Mouse (Mus musculus) kidney, postnatal 0 days (tissue): Measurements from ENCODE around the gene Mybpc2. TPM values are rescaled to one million over a fixed set of nuclear protein-coding genes. Genes with fewer than 3 reads are reported as not detected.
A peak's percentile ranks its signal among the peaks of the same experiment; 100 is the strongest.

Source experiments
- ATAC-seq: fragments of 200-750 bp; cut with Nextera tagmentation; replicated peaks from 2 replicates; pipeline ENCODE4 v1.8.0; 2017; ENCODE audit warnings: low read depth, moderate number of reproducible peaks, moderate TSS enrichment, moderate library complexity; ENCODE audit not compliant: low FRiP score
- DNase-seq: peaks from one replicate; pipeline ENCODE4 v3.0.0-alpha.2; 2016; ENCODE audit warnings: low spot score
- H3K27ac ChIP-seq: fragments of 300-500 bp; sonication (generic); 2 replicates; pipeline ENCODE4 v1.5.1; 2014; ENCODE audit warnings: mild to moderate bottlenecking
- H3K27me3 ChIP-seq: fragments of 300-500 bp; sonication (generic); 2 replicates; pipeline ENCODE4 v1.6.1; 2014; ENCODE audit warnings: low read length, mixed read lengths; ENCODE audit not compliant: insufficient read depth
- H3K36me3 ChIP-seq: fragments of 300-500 bp; sonication (generic); 2 replicates; pipeline ENCODE4 v1.6.1; 2014; ENCODE audit warnings: low read length, mixed read lengths; ENCODE audit not compliant: insufficient read depth
- H3K4me1 ChIP-seq: fragments of 300-500 bp; sonication (generic); replicated peaks from 2 replicates; pipeline ENCODE4 v1.6.1; 2014; ENCODE audit warnings: antibody characterized with exemption, low read length, mixed read lengths; ENCODE audit not compliant: insufficient read depth
- H3K4me2 ChIP-seq: fragments of 300-500 bp; sonication (generic); 2 replicates; pipeline ENCODE4 v1.6.1; 2014; ENCODE audit warnings: mild to moderate bottlenecking, low read length, moderate library complexity, mixed read lengths
- H3K4me3 ChIP-seq: fragments of 300-500 bp; sonication (generic); replicated peaks from 2 replicates; pipeline ENCODE4 v1.5.1; 2014; ENCODE audit warnings: low read depth, low read length
- H3K9ac ChIP-seq: fragments of 300-500 bp; sonication (generic); 2 replicates; pipeline ENCODE4 v1.6.1; 2014; ENCODE audit warnings: low read depth, low read length
- H3K9me3 ChIP-seq: fragments of 300-500 bp; sonication (generic); replicated peaks from 2 replicates; pipeline ENCODE4 v1.6.1; 2016; ENCODE audit warnings: low read length, inconsistent platforms, mixed read lengths
- CTCF ChIP-seq: IDR thresholded peaks from 2 replicates; pipeline ENCODE4 v1.5.1; 2016; ENCODE audit warnings: antibody characterized with exemption, low read depth, mild to moderate bottlenecking, moderate library complexity
- WGBS: fragments of 180-500 bp; shearing (Covaris S2); extraction: QIAGEN DNeasy Blood & Tissue Kit; methylation state at CpG from one replicate; pipeline ENCODE4 v1.1.7; 2014; 5-methylcytosine and 5-hydroxymethylcytosine counted together
- polyA plus RNA-seq: library from polyadenylated mRNA; unstranded; fragments of >200 nt; fragmentation: Nextera tagmentation; extraction: Ambion mirVana; gene quantifications from 2 replicates; pipeline ENCODE4 v1.2.1, GENCODE M21; 2015

The Mybpc2 gene
- polyA plus RNA-seq, 1 experiment from 2014 or later = 0.08 TPM

DNA sequence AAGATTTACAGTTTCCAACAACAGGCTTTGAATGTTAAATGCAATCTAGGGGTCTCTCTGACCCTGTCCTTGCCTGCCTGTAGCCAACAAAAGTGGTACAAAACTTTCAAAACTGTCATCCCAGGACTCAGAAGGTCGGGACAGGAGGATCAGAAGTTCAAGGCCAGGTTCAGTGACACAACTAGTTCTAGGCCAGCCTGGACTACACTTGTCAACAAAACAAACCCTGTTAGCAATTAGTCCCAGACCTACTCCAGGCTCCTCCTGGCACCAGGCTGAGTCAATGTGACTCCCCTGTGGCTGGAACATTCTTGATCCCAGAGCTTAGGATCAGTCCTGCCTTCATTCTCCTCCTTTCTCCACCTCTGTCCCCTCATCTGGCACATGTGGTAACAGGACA, 25.5 kb downstream of the Mybpc2 start:
- Histone ChIP-seq H3K36me3 (no peaks in the 10 kb centered on the region), H3K9ac (no peak overlapping the region), H3K4me3 (no peak overlapping the region), H3K4me1 (peaks cover 8% of the 10 kb centered on the region; the same call in 1 of the 2 replicates), H3K27ac (no peak overlapping the region), H3K9me3 (no peaks in the 10 kb centered on the region), H3K4me2 (no peak overlapping the region), H3K27me3 (no peaks in the 10 kb centered on the region)
- ATAC-seq = no peak
- no peak for DNase-seq
- 55% methylated on average over 1 of the region's 1 CpGs for WGBS
- no peak for TF ChIP-seq CTCF

- H3K9ac ChIP-seq = no peak overlapping the region
- peak overlapping the region; percentile 92 for H3K4me2 ChIP-seq
- no peak for TF ChIP-seq CTCF
- DNase-seq (no peak), ATAC-seq (no peak)
- no peak overlapping the region for H3K27ac ChIP-seq
- H3K4me1 ChIP-seq = peaks cover 8% of the 10 kb centered on the region; the same call in 1 of the 2 replicates
- 86% methylated on average over 10 of the region's 10 CpGs for WGBS
- no peaks in the 10 kb centered on the region for H3K9me3 ChIP-seq
- H3K27me3 ChIP-seq = no peaks in the 10 kb centered on the region
- no peak overlapping the region for H3K4me3 ChIP-seq
- peaks cover 10% of the 10 kb centered on the region; the same call in 1 of the 2 replicates for H3K36me3 ChIP-seq
Observed at GRCm38 (mm10) chr7:44497361-44498055, 26.9 kb downstream of the Mybpc2 start.

GRCm38 (mm10) chr7:44496771-44497109, 27.7 kb downstream of the Mybpc2 start:
- ATAC-seq (no peak), DNase-seq (no peak)
- Histone ChIP-seq H3K4me2 (peak overlapping the region; percentile 92), H3K9ac (peak overlapping the region; percentile 82), H3K4me1 (peaks cover 8% of the 10 kb centered on the region; the same call in 1 of the 2 replicates), H3K27ac (peak overlapping the region; percentile 94), H3K36me3 (peaks cover 17% of the 10 kb centered on the region), H3K9me3 (no peaks in the 10 kb centered on the region), H3K4me3 (peak overlapping the region; percentile 82), H3K27me3 (no peaks in the 10 kb centered on the region)
- peak; percentile 40 for TF ChIP-seq CTCF
- WGBS = under 1% methylated on average over 26 of the region's 26 CpGs

- Histone ChIP-seq H3K27me3 (no peaks in the 10 kb centered on the region), H3K4me2 (peak within 1 kb of the TSS; percentile 92), H3K4me3 (peak within 1 kb of the TSS; percentile 82), H3K27ac (peak within 1 kb of the TSS; percentile 94), H3K9me3 (no peaks in the 10 kb centered on the region), H3K36me3 (peaks cover 23% of the 10 kb centered on the region), H3K4me1 (peaks cover 8% of the 10 kb centered on the region; the same call in 1 of the 2 replicates), H3K9ac (peak within 1 kb of the TSS; percentile 82)
- WGBS = 1% methylated on average over 56 of the region's 58 CpGs
- DNase-seq (peak; percentile 98), ATAC-seq (peak; percentile 97)
- peak; percentile 13; the same call in 1 of the 2 replicates for TF ChIP-seq CTCF
Observed at GRCm38 (mm10) chr7:44495992-44496770, 28.3 kb downstream of the Mybpc2 start, which contains the start of the genes Emc10 and Fam71e1. Emc10 (minus strand) TSS chr7:44496529. Fam71e1 (plus strand) TSS chr7:44496581.

DNA sequence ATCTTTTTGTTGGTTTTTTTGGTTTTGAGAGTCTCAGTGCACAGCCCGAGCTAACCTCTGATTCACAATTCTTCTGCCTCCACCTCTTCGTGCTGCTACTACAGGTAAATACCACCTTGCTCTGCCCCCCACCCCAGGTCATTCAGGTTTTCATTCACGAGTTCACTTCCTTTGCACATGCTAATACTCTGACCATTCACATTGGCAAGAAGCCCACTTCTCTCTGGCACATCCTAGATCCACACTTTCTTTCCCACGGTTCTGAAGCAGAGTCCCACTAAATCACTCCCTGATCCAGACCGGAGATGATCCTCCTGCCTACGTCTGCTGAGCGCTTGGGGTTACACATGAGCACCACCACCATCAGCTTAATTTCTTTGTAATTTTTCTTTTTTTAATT, 29.4 kb downstream of the Mybpc2 start:
- Histone ChIP-seq H3K36me3 (peaks cover 34% of the 10 kb centered on the region), H3K4me1 (peaks cover 8% of the 10 kb centered on the region; the same call in 1 of the 2 replicates), H3K4me3 (no peak overlapping the region), H3K9me3 (no peaks in the 10 kb centered on the region), H3K4me2 (peak overlapping the region; percentile 92; the same call in 1 of the 2 replicates), H3K9ac (no peak overlapping the region), H3K27me3 (no peaks in the 10 kb centered on the region), H3K27ac (no peak overlapping the region)
- DNase-seq (no peak), ATAC-seq (no peak)
- TF ChIP-seq CTCF = no peak
- 66% methylated on average over 7 of the region's 7 CpGs for WGBS

DNA sequence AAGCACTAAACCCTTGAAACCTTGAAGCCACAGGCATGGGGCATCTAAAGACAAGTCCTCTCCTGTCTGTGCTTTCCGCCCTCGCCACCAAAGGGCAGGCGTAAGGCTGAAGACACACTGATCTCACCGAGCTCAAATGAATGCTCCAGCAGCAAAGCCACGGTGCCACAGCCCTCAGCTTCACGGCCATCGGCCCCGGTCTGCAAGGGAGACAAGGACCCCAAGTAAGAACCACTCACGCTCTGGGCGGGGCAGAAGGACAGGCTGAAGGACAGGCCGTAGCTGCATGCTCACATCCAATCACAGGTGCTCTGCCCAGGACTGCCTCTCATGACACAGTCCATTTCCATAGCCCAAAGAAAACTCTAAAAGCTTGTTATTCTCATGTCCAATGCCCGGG, 29.8 kb downstream of the Mybpc2 start:
- H3K4me1 ChIP-seq = peaks cover 8% of the 10 kb centered on the region; the same call in 1 of the 2 replicates
- no peak overlapping the region for H3K4me2 ChIP-seq
- TF ChIP-seq CTCF = no peak
- ATAC-seq = no peak
- WGBS = 90% methylated on average over 12 of the region's 12 CpGs
- no peaks in the 10 kb centered on the region for H3K9me3 ChIP-seq
- no peak overlapping the region for H3K4me3 ChIP-seq
- DNase-seq = no peak
- peaks cover 35% of the 10 kb centered on the region for H3K36me3 ChIP-seq
- no peak overlapping the region for H3K9ac ChIP-seq
- no peak overlapping the region for H3K27ac ChIP-seq
- H3K27me3 ChIP-seq = no peaks in the 10 kb centered on the region
